Mouse (Mus musculus) heart, postnatal 10 days (tissue): ENCODE results near the gene Lime1. TPM values are rescaled to one million over a fixed set of nuclear protein-coding genes. Genes with fewer than 3 reads are reported as not detected.

Experiments used
- total RNA-seq, 2 experiments: library from RNA; stranded (reverse); gene quantifications; 2 replicates each; pipeline ENCODE4 v1.2.3; 2021

Lime1 gene
- total RNA-seq, 2 experiments from 2014 or later, result 9.3 to 9.9 TPM

Other genes starting within 250 kb of the Lime1 start
- gene Kcnq2, start 244.8 kb upstream of the Lime1 start, total RNA-seq, result not detected
- gene Eef1a2, start 223.1 kb upstream of the Lime1 start, total RNA-seq, result 100 to 1,000 TPM; 640 to 727 TPM
- 10 to 100 TPM; 60.7 to 62.1 TPM for gene Ppdpf, start 192.8 kb upstream of the Lime1 start, total RNA-seq
- not detected for gene Ptk6, start 177.3 kb upstream of the Lime1 start, total RNA-seq
- gene Srms, start 166.9 kb upstream of the Lime1 start, total RNA-seq, result under 1 TPM; 0.17 to 0.25 TPM
- under 1 TPM in 1 of 2 experiments, not detected in 1; 0.30 TPM for gene Fndc11, start 160.1 kb upstream of the Lime1 start, total RNA-seq
- gene Helz2, start 138.1 kb upstream of the Lime1 start, total RNA-seq, result 10 to 100 TPM in 1 of 2 experiments, 1 to 10 TPM in 1; 9.3 to 10.2 TPM
- gene Gmeb2, start 92.0 kb upstream of the Lime1 start, total RNA-seq, result 10 to 100 TPM; 12.3 to 15.3 TPM
- under 1 TPM in 1 of 2 experiments, not detected in 1; 0.37 TPM for gene Stmn3, start 65.6 kb upstream of the Lime1 start, total RNA-seq
- 10 to 100 TPM; 24.8 to 27.7 TPM for gene Rtel1, start 60.3 kb upstream of the Lime1 start, total RNA-seq
- gene Zgpat, start 15.2 kb upstream of the Lime1 start, total RNA-seq, result 10 to 100 TPM; 19.6 to 19.7 TPM
- 10 to 100 TPM; 38.3 to 40.4 TPM for gene Arfrp1, start 14.7 kb upstream of the Lime1 start, total RNA-seq
- 10 to 100 TPM; 14.8 to 15.9 TPM for gene Zbtb46, start 79.3 kb downstream of the Lime1 start, total RNA-seq
- not detected for gene Abhd16b, start 113.1 kb downstream of the Lime1 start, total RNA-seq
- 10 to 100 TPM; 69.9 to 74.9 TPM for gene Tpd52l2, start 117.1 kb downstream of the Lime1 start, total RNA-seq
- gene Dnajc5, start 140.4 kb downstream of the Lime1 start, total RNA-seq, result 100 to 1,000 TPM in 1 of 2 experiments, 10 to 100 TPM in 1; 96.7 to 104 TPM
- gene Uckl1, start 204.8 kb downstream of the Lime1 start, total RNA-seq, result 10 to 100 TPM; 43.3 to 47.1 TPM
- 10 to 100 TPM; 37.0 to 41.1 TPM for gene Prpf6, start 211.8 kb downstream of the Lime1 start, total RNA-seq
- 10 to 100 TPM; 31.2 to 39.5 TPM for gene Zfp512b, start 212.7 kb downstream of the Lime1 start, total RNA-seq
- 1 to 10 TPM; 2.7 to 3.2 TPM for gene Samd10, start 219.1 kb downstream of the Lime1 start, total RNA-seq